Mouse (Mus musculus) CD4-positive, CD25-positive, alpha-beta regulatory T cell, adult 4 months (primary cell): ENCODE measurements around the gene Mmp20. TPM values are rescaled to one million over a fixed set of nuclear protein-coding genes. Genes with fewer than 3 reads are reported as not detected.

Experiments used
- ATAC-seq: one replicate; pipeline ENCODE4 v1.8.0; 2017
- polyA plus RNA-seq, 2 experiments: library from polyadenylated mRNA; unstranded; fragments of 100-300 nt; shearing (Covaris generic); gene quantifications; one replicate each; pipeline ENCODE4 v1.2.1; 2017

Mmp20 gene
- not detected for polyA plus RNA-seq

DNA sequence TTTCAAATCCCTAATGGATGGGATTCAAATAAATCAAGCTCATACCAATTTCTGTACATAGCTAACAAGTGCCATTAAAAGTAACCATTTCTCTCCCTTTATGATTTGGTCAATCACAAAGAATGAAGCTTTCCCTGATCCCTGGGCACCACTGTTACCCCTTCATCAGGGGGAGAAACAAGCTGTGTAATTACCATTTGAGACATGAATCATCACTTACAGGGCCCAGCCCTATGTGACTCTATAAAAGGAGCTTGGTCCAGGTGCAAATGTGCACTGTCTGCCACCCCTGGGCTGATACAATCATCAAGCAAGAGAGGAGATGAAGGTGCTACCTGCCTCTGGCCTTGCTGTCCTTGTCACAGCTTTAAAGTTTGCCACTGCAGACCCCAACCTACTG is at the start of gene Mmp20:
Mmp20 (plus strand) TSS at position 301 of the 400 bp plus-strand sequence.
- no peak for ATAC-seq

GRCm38 (mm10) chr9:7590063-7590462 is 38.0 kb upstream of the Mmp20 start:
- ATAC-seq: no peak

DNA sequence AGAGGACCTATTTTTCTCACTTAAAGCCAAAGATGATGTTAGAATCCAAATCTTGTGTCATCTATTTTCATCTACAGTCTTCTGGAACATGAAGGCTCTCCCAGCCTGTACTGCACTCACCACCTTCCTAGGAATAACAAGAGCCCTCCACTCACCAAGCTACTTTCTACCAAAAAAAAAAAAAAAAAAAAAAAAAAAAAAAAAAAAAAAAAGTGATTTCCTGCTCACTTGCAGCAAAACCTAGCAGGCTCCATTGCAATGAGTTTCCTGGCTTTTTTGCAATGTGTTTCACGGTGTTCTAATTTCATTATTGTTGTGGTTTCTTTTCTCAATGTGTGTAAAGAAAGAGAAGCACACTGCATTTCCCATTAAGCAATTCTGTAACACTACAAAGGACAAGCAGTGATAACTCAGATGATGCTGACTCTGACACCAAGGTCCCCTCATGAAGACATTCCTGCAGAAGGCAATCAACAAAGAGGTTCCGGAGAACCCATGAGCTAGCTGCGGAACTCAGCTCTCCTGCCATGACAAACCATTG is 34.7 kb upstream of the Mmp20 start:
- no peak for ATAC-seq

- peak; percentile 97 for ATAC-seq
Measured at GRCm38 (mm10) chr9:7594816-7595540, 33.1 kb upstream of the Mmp20 start.

DNA sequence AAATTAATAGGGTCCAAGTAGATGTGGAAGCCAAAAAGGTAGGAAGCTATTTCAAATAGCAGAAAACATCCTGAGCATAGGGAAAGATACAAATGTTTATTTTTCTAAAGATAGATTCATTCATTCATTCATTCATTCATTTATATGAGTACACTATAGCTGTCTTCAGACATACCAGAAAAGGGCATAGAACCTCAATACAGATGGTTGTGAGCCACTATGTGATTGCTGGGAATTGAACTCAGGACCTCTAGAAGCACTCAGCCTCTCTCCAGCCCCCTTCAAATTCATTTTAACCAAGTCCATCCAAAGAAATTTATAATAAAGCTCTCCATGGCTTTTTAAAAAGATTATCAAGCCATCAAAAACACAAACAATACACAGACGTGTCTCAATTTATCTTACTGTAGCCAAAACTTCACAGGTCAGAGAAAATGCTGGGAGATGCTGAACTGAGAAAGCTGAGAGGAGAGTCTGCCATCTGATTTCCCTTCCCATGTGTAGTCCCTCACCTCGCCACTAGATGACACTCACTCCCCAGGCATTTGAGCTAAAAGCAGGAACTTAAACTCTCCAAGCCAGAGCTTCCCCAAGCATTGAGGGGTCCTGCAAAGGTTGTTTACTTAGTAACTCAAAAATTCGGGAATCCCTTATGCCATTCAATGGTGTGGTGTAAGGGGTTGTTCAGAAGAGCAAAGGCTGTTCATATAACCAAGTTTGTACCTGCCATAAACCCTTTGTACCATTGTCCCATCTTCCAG is 24.9 kb upstream of the Mmp20 start:
- ATAC-seq: peak; percentile 82

DNA sequence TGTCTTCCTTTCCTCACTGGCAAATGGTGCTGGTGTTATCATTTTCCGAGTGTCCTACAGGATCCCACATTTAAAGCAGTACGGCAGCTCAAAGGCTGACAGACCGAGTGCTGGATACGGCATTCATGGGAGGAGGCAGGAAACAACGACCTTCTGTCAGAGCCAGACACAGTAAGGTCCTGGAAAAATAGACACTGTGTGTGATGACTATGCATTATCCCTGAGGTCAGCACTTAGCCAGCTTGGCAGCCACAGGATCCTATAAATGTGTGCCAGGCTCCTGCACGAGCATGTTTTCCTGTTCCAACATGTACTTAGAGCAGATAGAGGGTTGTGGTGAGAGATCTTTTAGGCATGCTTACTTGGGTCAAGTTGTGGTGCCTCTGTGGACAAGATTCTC is 24.0 kb upstream of the Mmp20 start:
- ATAC-seq: no peak

GRCm38 (mm10) chr9:7605638-7606037 is 22.4 kb upstream of the Mmp20 start:
- ATAC-seq: no peak

DNA sequence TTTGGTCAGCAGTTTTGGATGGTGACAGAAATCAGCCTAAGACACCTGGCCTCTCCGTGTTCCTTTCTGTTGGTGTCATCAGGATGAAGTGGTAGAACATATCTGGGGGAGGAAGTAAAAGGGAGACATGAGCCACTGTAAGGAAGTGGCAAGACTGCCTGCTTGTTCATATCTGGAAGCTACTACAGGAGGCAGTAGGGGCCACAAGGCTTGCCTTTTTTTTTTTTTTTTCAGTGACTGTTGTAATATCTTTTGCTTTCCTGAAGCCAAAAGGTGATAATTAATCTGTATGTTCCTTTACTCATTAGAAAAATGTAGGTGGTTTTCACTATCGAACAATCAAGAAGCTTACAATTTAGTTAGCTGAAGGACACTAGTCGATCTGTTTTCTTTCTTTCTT is 5.4 kb upstream of the Mmp20 start:
- ATAC-seq: no peak

DNA sequence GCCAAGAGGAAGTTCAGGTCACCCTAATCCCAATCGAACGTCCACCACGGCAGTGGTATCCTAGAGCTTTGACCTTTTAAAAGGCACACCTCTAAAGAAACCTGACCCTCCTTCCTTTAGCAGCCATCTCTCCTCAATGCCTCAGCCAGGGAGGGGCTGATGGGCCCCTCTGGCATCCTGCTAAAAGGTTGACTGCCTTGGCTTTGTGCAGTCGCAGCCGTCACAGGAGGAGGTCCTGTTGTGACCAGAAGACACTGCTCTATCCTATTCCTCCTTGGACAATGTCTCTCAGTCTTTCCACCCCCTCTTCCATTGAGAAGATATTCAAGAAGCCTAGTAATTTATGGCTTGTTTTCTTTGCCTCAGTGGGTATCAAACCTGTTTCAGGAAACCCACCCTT is 5.9 kb downstream of the Mmp20 start:
- ATAC-seq: no peak

- no peak for ATAC-seq
Measured at GRCm38 (mm10) chr9:7647901-7648300, 19.9 kb downstream of the Mmp20 start.

DNA sequence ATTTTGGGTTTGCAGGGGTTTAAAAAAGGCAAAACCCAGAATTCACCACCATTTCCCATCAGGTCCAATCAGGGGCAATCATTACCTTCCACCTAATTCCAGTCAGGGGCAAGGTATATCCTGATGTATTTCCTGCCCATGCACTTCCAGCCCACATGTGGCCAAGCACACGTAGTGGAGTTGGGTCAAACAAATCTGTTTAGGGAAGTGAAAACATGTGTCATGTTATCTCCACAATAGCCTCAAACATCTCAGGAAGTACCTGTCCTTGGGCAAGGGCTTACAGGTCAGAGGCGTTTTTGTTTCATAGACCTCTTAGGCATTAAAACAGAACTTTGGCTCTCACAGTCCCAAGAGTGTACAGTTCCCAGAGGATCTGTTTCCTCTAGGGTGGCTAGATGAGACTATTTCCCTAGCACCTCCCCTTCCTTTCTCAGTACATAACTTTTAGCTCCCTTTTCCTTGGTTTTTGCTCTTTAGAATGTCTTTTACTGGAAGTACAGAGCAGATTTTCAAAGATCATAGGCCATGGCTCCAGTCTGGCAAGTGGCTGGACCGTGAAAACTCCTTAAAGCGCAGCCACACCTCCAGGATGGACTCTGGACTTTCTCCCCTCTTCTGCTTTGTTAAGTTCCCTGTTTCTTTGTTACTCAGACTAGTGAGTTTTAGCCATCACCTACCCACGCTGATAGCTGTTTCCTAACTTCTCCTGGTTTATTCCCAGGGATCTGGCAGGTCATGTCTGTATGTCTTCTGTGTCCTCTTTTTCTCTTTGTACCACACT is 22.6 kb downstream of the Mmp20 start:
- ATAC-seq: no peak

GRCm38 (mm10) chr9:7652351-7653085 is 24.5 kb downstream of the Mmp20 start:
- no peak for ATAC-seq

DNA sequence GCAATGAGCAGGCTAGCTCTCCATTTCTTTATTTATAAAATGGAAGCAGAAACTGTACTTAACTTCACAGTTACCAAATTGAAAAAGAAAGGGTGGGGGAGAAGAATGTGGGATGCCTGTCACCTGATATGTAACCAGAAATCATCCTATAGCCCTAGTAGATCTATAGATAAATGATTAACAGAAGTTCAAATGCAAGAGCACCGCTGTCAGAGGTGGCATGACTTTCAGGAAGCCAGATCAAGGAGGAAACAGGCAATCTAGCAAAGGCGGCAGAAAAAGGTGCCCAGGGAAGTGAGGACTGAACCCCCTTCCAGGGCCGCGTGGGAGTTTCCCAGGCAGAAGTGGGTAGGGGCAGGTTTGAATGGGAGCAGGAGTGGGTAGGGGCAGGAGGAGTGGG is 29.9 kb downstream of the Mmp20 start:
- ATAC-seq: no peak

- ATAC-seq: no peak
Measured at GRCm38 (mm10) chr9:7659469-7660020, 31.5 kb downstream of the Mmp20 start.

GRCm38 (mm10) chr9:7661371-7661770 is 33.3 kb downstream of the Mmp20 start:
- no peak for ATAC-seq

DNA sequence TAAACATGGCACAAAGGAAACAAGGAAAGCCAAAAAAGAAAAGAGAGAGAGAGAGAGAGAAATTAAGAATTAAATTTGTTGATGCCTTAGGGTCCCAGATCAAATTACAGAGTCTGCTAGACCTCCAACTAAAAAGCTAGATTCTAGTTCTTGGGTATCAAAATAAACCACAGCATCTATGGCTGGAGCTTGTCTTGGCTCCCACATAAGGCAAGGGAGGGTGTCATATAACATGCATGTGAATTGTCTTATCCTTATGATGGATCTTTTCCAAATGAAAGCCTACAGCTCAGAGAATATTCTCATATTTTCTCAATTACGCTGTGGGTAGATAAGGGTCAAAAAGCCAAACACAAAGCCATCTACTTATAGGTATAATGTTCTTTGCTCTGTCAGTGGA is 41.6 kb downstream of the Mmp20 start:
- no peak for ATAC-seq

GRCm38 (mm10) chr9:7672985-7673384 is 45.0 kb downstream of the Mmp20 start:
- no peak for ATAC-seq

DNA sequence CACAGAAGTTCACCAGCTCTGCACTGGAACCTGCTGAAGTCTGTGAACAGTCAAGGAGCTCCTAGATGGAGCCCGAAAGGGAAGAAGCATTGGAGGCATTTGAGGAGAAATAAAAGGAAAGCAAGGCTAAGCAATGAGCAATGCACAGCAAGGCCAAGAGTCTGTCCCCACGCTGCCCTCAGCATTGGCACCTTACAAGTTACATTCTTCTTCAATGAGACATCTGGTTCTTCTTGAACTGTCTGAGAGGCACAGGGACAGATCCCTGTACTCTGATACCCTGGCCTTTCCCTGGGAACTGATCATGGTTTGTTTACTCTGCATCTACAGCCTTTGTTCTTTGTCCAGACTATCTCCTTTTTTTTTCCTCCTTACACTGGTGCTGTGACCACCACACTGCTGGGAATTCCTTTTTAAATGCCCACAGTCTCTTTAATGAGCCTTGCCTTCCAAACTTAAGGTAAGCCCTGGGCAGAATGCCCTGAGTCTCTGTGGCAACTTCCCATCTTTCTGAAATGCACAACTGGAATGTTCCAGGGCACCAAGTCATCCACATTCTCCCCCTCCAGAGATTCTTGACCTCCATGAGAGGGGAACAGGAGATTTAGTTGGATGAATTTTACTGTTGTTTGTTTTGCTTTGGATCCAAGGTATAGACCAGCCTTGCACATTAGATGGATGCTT is 50.3 kb downstream of the Mmp20 start:
- no peak for ATAC-seq

DNA sequence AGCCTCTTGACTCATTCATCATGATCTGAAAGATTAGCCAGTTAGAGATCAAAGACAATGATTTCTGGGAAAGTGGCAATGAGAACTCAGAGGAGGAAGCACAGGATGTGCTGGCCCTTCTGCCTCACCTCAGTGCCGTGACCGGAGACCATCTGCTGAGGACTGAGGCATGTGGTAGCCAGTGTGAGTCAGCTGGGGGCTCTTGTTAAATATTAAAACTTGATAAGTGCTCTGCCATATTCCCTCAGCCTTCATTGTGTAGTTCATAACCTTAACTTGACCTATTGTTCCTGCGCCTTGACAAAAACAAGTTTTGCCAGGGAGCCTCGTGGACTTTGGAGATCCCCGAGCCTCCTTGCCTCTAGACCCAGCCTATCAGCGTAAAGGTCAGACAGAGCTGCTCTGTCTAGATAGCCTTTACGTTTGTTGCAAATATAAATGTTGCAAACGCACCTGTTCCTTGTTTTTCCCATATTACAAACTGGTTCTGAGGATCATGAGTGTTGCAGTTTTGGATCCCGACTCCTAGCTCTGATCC is 54.1 kb downstream of the Mmp20 start:
- ATAC-seq: no peak

DNA sequence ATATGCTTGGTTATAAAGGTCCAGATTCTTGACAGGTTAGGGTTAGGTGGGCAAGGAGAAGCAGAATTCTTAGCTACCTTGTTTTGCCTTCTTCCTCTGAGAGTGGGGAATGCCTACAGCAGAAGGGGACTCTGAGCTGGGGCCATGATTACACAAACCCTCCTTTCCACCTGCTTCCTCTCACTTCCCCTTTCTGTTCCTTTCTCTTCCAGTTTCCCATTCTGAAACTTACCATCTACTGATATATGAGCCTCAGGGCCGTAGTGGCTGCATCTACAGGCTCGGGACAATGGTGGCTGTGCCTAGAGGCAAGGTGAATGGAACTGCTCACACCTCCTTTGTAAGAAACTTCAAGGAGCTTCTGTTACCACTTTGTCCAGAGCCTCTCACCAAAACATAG is 58.0 kb downstream of the Mmp20 start:
- no peak for ATAC-seq

DNA sequence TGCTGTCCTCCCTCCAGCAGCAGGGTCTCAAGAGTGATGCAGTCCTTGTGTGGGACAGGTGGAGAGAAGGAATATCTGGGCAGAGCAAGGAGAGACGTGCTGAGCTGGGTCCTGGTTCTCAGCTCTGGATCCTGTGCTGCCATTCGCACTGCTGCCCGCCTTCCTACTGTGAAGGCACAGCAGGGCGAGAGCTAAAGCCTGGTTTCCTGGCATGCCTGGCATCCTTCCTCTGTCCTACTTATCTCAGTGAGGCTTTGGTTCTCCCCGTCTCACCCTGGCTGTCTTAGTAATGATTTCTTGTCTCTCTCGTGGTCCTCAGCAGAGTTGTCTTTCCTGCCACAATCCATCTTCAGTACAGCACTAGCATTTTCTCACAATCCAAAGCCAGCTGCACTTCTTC is 61.8 kb downstream of the Mmp20 start:
- ATAC-seq: no peak
